ENCODE assay signal across 20 mouse cellular contexts in the genomic region with DNA sequence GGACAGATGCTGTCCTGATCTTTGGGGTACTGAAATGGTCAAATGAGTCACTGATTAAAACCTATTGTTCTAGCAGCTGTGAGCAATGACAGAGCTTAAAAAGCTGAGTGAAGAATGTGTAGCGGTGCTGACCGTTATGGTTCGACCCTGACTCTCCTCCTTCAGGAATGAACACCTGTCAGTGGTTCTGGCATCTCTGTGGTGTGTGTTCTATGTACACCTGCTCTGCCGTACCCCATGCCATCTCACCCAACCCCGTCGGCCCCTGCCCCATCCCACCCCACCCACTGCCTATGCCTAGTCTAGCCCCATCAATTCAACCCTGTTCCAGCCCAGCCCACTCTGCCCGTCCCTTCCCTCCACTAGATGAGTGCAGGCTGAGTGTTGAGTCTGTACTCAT.
"Had no signal": no experiment of that assay in that cellular context is flagged by ENCODE, and none has a peak within 500 bp of the region (broad histone marks: within the 10 kb centered on the region; RNA-seq: fewer than 3 reads in every experiment).

No protein-coding gene starts in this region.

- ATAC-seq: midbrain, embryonic 16.5 days had no signal

- H3K27ac ChIP-seq: kidney, embryonic 15.5 days; left cerebral cortex, adult 2 months; liver, embryonic 13.5 days; midbrain, embryonic 12.5 days; neural tube, embryonic 12.5 days; stomach, postnatal 0 days had no signal

- H3K9me3 ChIP-seq: kidney, embryonic 15.5 days; liver, embryonic 13.5 days; midbrain, embryonic 12.5 days; neural tube, embryonic 12.5 days had no signal

- H3K27me3 ChIP-seq: kidney, embryonic 15.5 days; liver, embryonic 13.5 days; midbrain, embryonic 12.5 days; neural tube, embryonic 12.5 days had no signal

- H3K4me2 ChIP-seq: kidney, embryonic 15.5 days; liver, embryonic 13.5 days; midbrain, embryonic 12.5 days; neural tube, embryonic 12.5 days had no signal

- H3K9ac ChIP-seq: kidney, embryonic 15.5 days; liver, embryonic 13.5 days; midbrain, embryonic 12.5 days; neural tube, embryonic 12.5 days had no signal

- H3K4me1 ChIP-seq: kidney, embryonic 15.5 days; liver, embryonic 13.5 days; midbrain, embryonic 12.5 days; neural tube, embryonic 12.5 days had no signal

- DNase-seq: kidney, adult 8-10 months; kidney, postnatal 10 days; kidney, postnatal 36 days; layer of hippocampus, postnatal 36 days; liver, embryonic 13.5 days; lung, adult 2 months; lung, postnatal 14 days; lung, postnatal 4 days; right cerebral cortex, adult 18-20 months; right cerebral cortex, postnatal 14 days; right cerebral cortex, postnatal 4 days; thymus, adult 2 months; thymus, postnatal 14 days; thymus, postnatal 4 days had no signal

- H3K4me3 ChIP-seq: kidney, embryonic 15.5 days; left cerebral cortex, adult 2 months; liver, embryonic 13.5 days; midbrain, embryonic 12.5 days; neural tube, embryonic 12.5 days had no signal
